Mouse (Mus musculus): Measurements from ENCODE around the gene Spi1. TPM values are rescaled to one million over a fixed set of nuclear protein-coding genes. Genes with fewer than 3 reads are reported as not detected.
"Not testable (repeated sequence)": the region's sequence is repeated elsewhere in the genome, so short reads cannot be mapped to it uniquely, and the experiment has no call there.

The Spi1 gene
- polyA plus RNA-seq, 2 experiments = 15.6 to 20.5 TPM

- no peak for TF ChIP-seq CTCF (IDR thresholded peaks at IDR 0.05; ENCODE audit: low read depth)
- no peak for TF ChIP-seq EP300 (IDR thresholded peaks at IDR 0.05; ENCODE audit: low read depth)
- no peak overlapping the region for H3K4me2 ChIP-seq (ENCODE audit: low read depth)
- H3K9ac ChIP-seq (replicated peaks) = no peak overlapping the region
- H3K27me3 ChIP-seq (ENCODE audit: control insufficient read depth, insufficient read depth, low read length) = no peaks in the 10 kb centered on the region
- peaks cover 0 to 9% of the 10 kb centered on the region in 2 experiments; a peak in 3 of 4 replicates for H3K4me1 ChIP-seq (replicated peaks; ENCODE audit: control insufficient read depth in 2 of 2, insufficient read depth in 2 of 2, low read length in 1 of 2)
- H3K36me3 ChIP-seq (replicated peaks; ENCODE audit: control insufficient read depth, insufficient read depth, low read depth) = no peaks in the 10 kb centered on the region
- H3K9me3 ChIP-seq (ENCODE audit: control insufficient read depth, low read length) = no peaks in the 10 kb centered on the region
- no peak overlapping the region for H3K4me3 ChIP-seq (ENCODE audit: insufficient read depth in 1 of 2, low read depth in 2 of 2, low read length in 2 of 2)
- no peak overlapping the region for H3K27ac ChIP-seq
- ATAC-seq (ENCODE audit: insufficient read depth) (0 out of 2 replicates have a peak, but pooled peaks have one; percentile 22), DNase-seq (ENCODE audit: low read depth in 3 of 3, low spot score in 3 of 3) (no peak)
- WGBS (ENCODE audit: insufficient replicate concordance) = 35% methylated on average over 21 of the region's 21 CpGs
Observed at GRCm38 (mm10) chr2:91042651-91043398, 39.4 kb upstream of the Spi1 start.

DNA sequence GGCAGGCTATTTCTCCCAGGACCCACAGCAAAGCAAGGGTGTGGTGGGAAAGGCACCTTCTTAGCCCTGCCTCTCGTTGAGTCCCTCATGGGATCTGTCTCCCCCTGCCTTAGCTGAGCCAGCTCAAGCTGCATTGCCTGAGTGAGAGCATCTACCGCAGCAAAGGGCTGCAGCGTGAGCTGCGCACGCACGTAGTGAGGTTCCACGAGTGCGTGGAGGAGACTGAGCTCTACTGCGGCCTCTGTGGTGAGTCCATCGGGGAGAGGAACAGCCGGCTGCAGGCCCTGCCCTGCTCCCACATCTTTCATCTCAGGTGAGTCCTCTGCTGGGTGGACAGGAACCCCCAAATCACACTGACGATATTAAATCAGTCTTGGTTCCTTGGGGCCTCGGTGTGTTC lies 37.5 kb upstream of the Spi1 start:
- H3K4me2 ChIP-seq (ENCODE audit: low read depth) = no peak overlapping the region
- DNase-seq (ENCODE audit: low read depth in 3 of 3, low spot score in 3 of 3) (no peak), ATAC-seq (ENCODE audit: insufficient read depth) (no peak)
- no peaks in the 10 kb centered on the region for H3K9me3 ChIP-seq (ENCODE audit: control insufficient read depth, low read length)
- TF ChIP-seq CTCF (IDR thresholded peaks at IDR 0.05; ENCODE audit: low read depth) (no peak), EP300 (IDR thresholded peaks at IDR 0.05; ENCODE audit: low read depth) (no peak)
- 78% methylated on average over 13 of the region's 13 CpGs for WGBS (ENCODE audit: insufficient replicate concordance)
- no peaks in the 10 kb centered on the region for H3K36me3 ChIP-seq (replicated peaks; ENCODE audit: control insufficient read depth, insufficient read depth, low read depth)
- peaks cover 0 to 9% of the 10 kb centered on the region in 2 experiments; a peak in 3 of 4 replicates for H3K4me1 ChIP-seq (replicated peaks; ENCODE audit: control insufficient read depth in 2 of 2, insufficient read depth in 2 of 2, low read length in 1 of 2)
- H3K9ac ChIP-seq (replicated peaks) = no peak overlapping the region
- no peak overlapping the region for H3K4me3 ChIP-seq (ENCODE audit: insufficient read depth in 1 of 2, low read depth in 2 of 2, low read length in 2 of 2)
- no peaks in the 10 kb centered on the region for H3K27me3 ChIP-seq (ENCODE audit: control insufficient read depth, insufficient read depth, low read length)
- H3K27ac ChIP-seq = no peak overlapping the region

DNA sequence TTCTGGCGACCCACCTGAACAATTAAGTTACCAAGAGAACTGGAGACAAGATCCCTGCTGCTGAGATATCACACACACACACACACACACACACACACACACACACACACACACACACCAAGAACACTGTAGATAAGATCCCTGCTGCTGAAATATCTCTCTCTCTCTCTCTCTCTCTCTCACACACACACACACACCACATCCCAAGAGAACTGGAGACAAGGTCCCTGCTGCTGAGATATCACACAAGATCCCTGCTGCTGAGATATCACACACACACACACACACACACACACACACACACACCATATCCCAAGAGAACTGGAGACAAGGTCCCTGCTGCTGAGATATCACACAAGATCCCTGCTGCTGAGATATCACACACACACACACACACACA lies 36.4 kb upstream of the Spi1 start:
- peak; percentile 77 for ATAC-seq (ENCODE audit: insufficient read depth)
- H3K4me3 ChIP-seq (ENCODE audit: insufficient read depth in 1 of 2, low read depth in 2 of 2, low read length in 2 of 2); H3K4me1 ChIP-seq (replicated peaks; ENCODE audit: control insufficient read depth in 2 of 2, insufficient read depth in 2 of 2, low read length in 1 of 2); H3K27ac ChIP-seq; H3K36me3 ChIP-seq (replicated peaks; ENCODE audit: control insufficient read depth, insufficient read depth, low read depth); H3K27me3 ChIP-seq (ENCODE audit: control insufficient read depth, insufficient read depth, low read length); DNase-seq (ENCODE audit: low read depth in 3 of 3, low spot score in 3 of 3); H3K9me3 ChIP-seq (ENCODE audit: control insufficient read depth, low read length); H3K4me2 ChIP-seq (ENCODE audit: low read depth); H3K9ac ChIP-seq (replicated peaks): not testable (repeated sequence)
- TF ChIP-seq EP300 (IDR thresholded peaks at IDR 0.05; ENCODE audit: low read depth) = peak; percentile 29; the same call in 1 of the 2 replicates
- WGBS (ENCODE audit: insufficient replicate concordance) = 31% methylated on average over 1 of the region's 1 CpGs

DNA sequence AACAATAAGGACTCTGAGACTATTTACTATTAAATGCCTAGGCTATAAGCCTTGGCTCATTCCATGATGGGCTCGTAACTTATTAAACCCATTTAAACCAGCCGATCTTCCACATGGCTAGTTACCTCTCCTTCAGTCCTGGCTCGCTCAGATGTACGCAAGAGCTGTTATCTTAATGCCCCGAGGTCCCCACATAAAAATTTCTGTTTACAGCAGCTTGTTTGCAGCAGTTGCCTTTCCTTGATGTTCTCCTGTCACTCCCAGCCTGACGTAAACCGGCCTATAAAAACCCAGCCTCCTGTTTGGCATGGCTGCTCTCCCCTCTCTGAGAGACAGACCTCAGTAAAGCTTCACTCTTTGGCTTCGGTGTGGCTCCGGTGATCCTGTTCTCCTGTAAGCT lies 34.8 kb upstream of the Spi1 start:
- H3K4me3 ChIP-seq (ENCODE audit: insufficient read depth in 1 of 2, low read depth in 2 of 2, low read length in 2 of 2) = no peak overlapping the region
- H3K9ac ChIP-seq (replicated peaks) = no peak overlapping the region
- WGBS (ENCODE audit: insufficient replicate concordance) = 66% methylated on average over 9 of the region's 9 CpGs
- H3K27ac ChIP-seq = no peak overlapping the region
- DNase-seq (ENCODE audit: low read depth in 3 of 3, low spot score in 3 of 3) (no peak), ATAC-seq (ENCODE audit: insufficient read depth) (no peak)
- H3K9me3 ChIP-seq (ENCODE audit: control insufficient read depth, low read length) = no peaks in the 10 kb centered on the region
- no peak overlapping the region for H3K4me2 ChIP-seq (ENCODE audit: low read depth)
- H3K36me3 ChIP-seq (replicated peaks; ENCODE audit: control insufficient read depth, insufficient read depth, low read depth) = no peaks in the 10 kb centered on the region
- TF ChIP-seq EP300 (IDR thresholded peaks at IDR 0.05; ENCODE audit: low read depth) (no peak), CTCF (IDR thresholded peaks at IDR 0.05; ENCODE audit: low read depth) (no peak)
- peaks cover 0 to 14% of the 10 kb centered on the region in 2 experiments; a peak in 3 of 4 replicates for H3K4me1 ChIP-seq (replicated peaks; ENCODE audit: control insufficient read depth in 2 of 2, insufficient read depth in 2 of 2, low read length in 1 of 2)
- H3K27me3 ChIP-seq (ENCODE audit: control insufficient read depth, insufficient read depth, low read length) = no peaks in the 10 kb centered on the region

GRCm38 (mm10) chr2:91051917-91052316 lies 30.3 kb upstream of the Spi1 start:
- no peak for ATAC-seq (ENCODE audit: insufficient read depth)
- TF ChIP-seq CTCF (IDR thresholded peaks at IDR 0.05; ENCODE audit: low read depth) = no peak
- TF ChIP-seq EP300 (IDR thresholded peaks at IDR 0.05; ENCODE audit: low read depth) = no peak
- H3K9me3 ChIP-seq (ENCODE audit: control insufficient read depth, low read length) = no peaks in the 10 kb centered on the region
- WGBS (ENCODE audit: insufficient replicate concordance) = 33% methylated on average over 3 of the region's 3 CpGs
- H3K9ac ChIP-seq (replicated peaks) = peak overlapping the region; percentile 7; the same call in 1 of the 2 replicates
- no peak overlapping the region for H3K4me2 ChIP-seq (ENCODE audit: low read depth)
- no peak for DNase-seq (ENCODE audit: low read depth in 3 of 3, low spot score in 3 of 3)
- peaks cover 17% of the 10 kb centered on the region for H3K36me3 ChIP-seq (replicated peaks; ENCODE audit: control insufficient read depth, insufficient read depth, low read depth)
- H3K27ac ChIP-seq = peak overlapping the region; percentile 11; the same call in 1 of the 2 replicates
- no peaks in the 10 kb centered on the region for H3K27me3 ChIP-seq (ENCODE audit: control insufficient read depth, insufficient read depth, low read length)
- peaks cover 6 to 18% of the 10 kb centered on the region in 2 experiments for H3K4me1 ChIP-seq (replicated peaks; ENCODE audit: control insufficient read depth in 2 of 2, insufficient read depth in 2 of 2, low read length in 1 of 2)
- H3K4me3 ChIP-seq (ENCODE audit: insufficient read depth in 1 of 2, low read depth in 2 of 2, low read length in 2 of 2) = no peak overlapping the region
